Mouse (Mus musculus) midbrain, embryonic 11.5 days (tissue): Measurements from ENCODE around the gene Gmeb2. TPM values are rescaled to one million over a fixed set of nuclear protein-coding genes. Genes with fewer than 3 reads are reported as not detected.

Source experiments
- ATAC-seq: fragments of 200-750 bp; cut with Nextera tagmentation; 2 replicates; pipeline ENCODE4 v1.8.0; 2017; ENCODE audit warnings: moderate TSS enrichment, moderate library complexity; ENCODE audit not compliant: low FRiP score
- DNase-seq: peaks from one replicate; pipeline ENCODE4 v3.0.0; 2015; ENCODE audit warnings: low spot score; ENCODE audit errors: missing footprints
- H3K27ac ChIP-seq: fragments of 300-500 bp; sonication (generic); 2 replicates; pipeline ENCODE4 v1.5.1; 2014; ENCODE audit warnings: low read depth, low read length
- H3K27me3 ChIP-seq: fragments of 300-500 bp; sonication (generic); 2 replicates; pipeline ENCODE4 v1.6.1; 2014; ENCODE audit warnings: mild to moderate bottlenecking, low read length, moderate library complexity, mixed read lengths; ENCODE audit not compliant: control insufficient read depth, insufficient read depth
- H3K36me3 ChIP-seq: fragments of 300-500 bp; sonication (generic); 2 replicates; pipeline ENCODE4 v1.6.1; 2014; ENCODE audit warnings: mild to moderate bottlenecking, low read length, moderate library complexity, mixed read lengths; ENCODE audit not compliant: control insufficient read depth, insufficient read depth
- H3K4me1 ChIP-seq: fragments of 300-500 bp; sonication (generic); 2 replicates; pipeline ENCODE4 v1.6.1; 2014; ENCODE audit warnings: low read length; ENCODE audit not compliant: control insufficient read depth, insufficient read depth
- H3K4me2 ChIP-seq: fragments of 300-500 bp; sonication (generic); 2 replicates; pipeline ENCODE4 v1.6.1; 2014; ENCODE audit warnings: mild to moderate bottlenecking, moderate library complexity
- H3K4me3 ChIP-seq: fragments of 300-500 bp; sonication (generic); 2 replicates; pipeline ENCODE4 v1.5.1; 2014; ENCODE audit warnings: low read depth, low read length
- H3K9ac ChIP-seq: fragments of 300-500 bp; sonication (generic); 2 replicates; pipeline ENCODE4 v1.6.1; 2014; ENCODE audit warnings: low read length
- H3K9me3 ChIP-seq: fragments of 300-500 bp; sonication (generic); 2 replicates; pipeline ENCODE4 v1.6.1; 2016; ENCODE audit warnings: low read length; ENCODE audit not compliant: control insufficient read depth
- WGBS: fragments of 180-500 bp; shearing (Covaris S2); extraction: QIAGEN DNeasy Blood & Tissue Kit; methylation state at CpG from one replicate; pipeline ENCODE4 v1.1.7; 2014; 5-methylcytosine and 5-hydroxymethylcytosine counted together
- polyA plus RNA-seq: library from polyadenylated mRNA; unstranded; fragments of >200 nt; fragmentation: Nextera tagmentation; extraction: Ambion mirVana; gene quantifications from 2 replicates; pipeline ENCODE4 v1.2.1, GENCODE M21; 2014

Gene Gmeb2
- polyA plus RNA-seq, 1 experiment from 2014 or later: 18.9 TPM

GRCm38 (mm10) chr2:181202422-181202821, 85.4 kb downstream of the Gmeb2 start, which contains the start of gene Ptk6:
Ptk6 (minus strand) TSS chr2:181202789.
- DNase-seq (no peak), ATAC-seq (no peak)
- Histone ChIP-seq H3K4me1 (no peaks in the 10 kb centered on the region), H3K4me3 (no peak within 1 kb of the TSS), H3K27ac (no peak within 1 kb of the TSS), H3K9ac (no peak within 1 kb of the TSS), H3K36me3 (no peaks in the 10 kb centered on the region), H3K27me3 (no peaks in the 10 kb centered on the region), H3K4me2 (no peak within 1 kb of the TSS), H3K9me3 (no peaks in the 10 kb centered on the region)
- 90% methylated on average over 3 of the region's 3 CpGs for WGBS

GRCm38 (mm10) chr2:181201606-181202005, 86.2 kb downstream of the Gmeb2 start:
- no peak overlapping the region for H3K9ac ChIP-seq
- H3K27me3 ChIP-seq: no peaks in the 10 kb centered on the region
- H3K27ac ChIP-seq: no peak overlapping the region
- DNase-seq: no peak
- no peaks in the 10 kb centered on the region for H3K9me3 ChIP-seq
- 75% methylated on average over 3 of the region's 3 CpGs for WGBS
- ATAC-seq: no peak
- no peak overlapping the region for H3K4me3 ChIP-seq
- H3K4me2 ChIP-seq: no peak overlapping the region
- H3K4me1 ChIP-seq: no peaks in the 10 kb centered on the region
- H3K36me3 ChIP-seq: no peaks in the 10 kb centered on the region

Other genes with a start within 250 kb of the Gmeb2 start
- gene Chrna4, start 244.5 kb downstream of the Gmeb2 start, polyA plus RNA-seq: 41.2 and 44.2 TPM in 2 replicates
- gene Kcnq2, start 152.7 kb downstream of the Gmeb2 start, polyA plus RNA-seq: 8.7 and 8.8 TPM in 2 replicates
- gene Eef1a2, start 131.0 kb downstream of the Gmeb2 start, polyA plus RNA-seq: 0.87 and 0.94 TPM in 2 replicates
- 414 and 426 TPM in 2 replicates for gene Ppdpf, start 100.8 kb downstream of the Gmeb2 start, polyA plus RNA-seq
- gene Ptk6, start 85.2 kb downstream of the Gmeb2 start, polyA plus RNA-seq: not detected in 2 replicates
- gene Srms, start 74.8 kb downstream of the Gmeb2 start, polyA plus RNA-seq: 0.14 TPM in 1 of 2 replicates, not detected in the other
- 0.15 TPM in 2 replicates for gene Fndc11, start 68.0 kb downstream of the Gmeb2 start, polyA plus RNA-seq
- gene Helz2, start 46.0 kb downstream of the Gmeb2 start, polyA plus RNA-seq: 0.44 and 0.56 TPM in 2 replicates
- gene Stmn3, start 26.5 kb upstream of the Gmeb2 start, polyA plus RNA-seq: 357 and 359 TPM in 2 replicates
- gene Rtel1, start 31.7 kb upstream of the Gmeb2 start, polyA plus RNA-seq: 50.8 and 57.8 TPM in 2 replicates
- 34.5 and 36.8 TPM in 2 replicates for gene Zgpat, start 76.9 kb upstream of the Gmeb2 start, polyA plus RNA-seq
- gene Arfrp1, start 77.4 kb upstream of the Gmeb2 start, polyA plus RNA-seq: 54.2 and 60.9 TPM in 2 replicates
- gene Lime1, start 92.0 kb upstream of the Gmeb2 start, polyA plus RNA-seq: 19.7 TPM in 2 replicates
- gene Zbtb46, start 171.4 kb upstream of the Gmeb2 start, polyA plus RNA-seq: 16.2 and 16.5 TPM in 2 replicates
- gene Abhd16b, start 205.2 kb upstream of the Gmeb2 start, polyA plus RNA-seq: 0.15 and 0.21 TPM in 2 replicates
- 146 and 149 TPM in 2 replicates for gene Tpd52l2, start 209.1 kb upstream of the Gmeb2 start, polyA plus RNA-seq
- gene Dnajc5, start 232.4 kb upstream of the Gmeb2 start, polyA plus RNA-seq: 93.6 and 102 TPM in 2 replicates